Mouse (Mus musculus) adrenal gland, postnatal 14 days (tissue): ENCODE results near the gene 4933434E20Rik. TPM values are rescaled to one million over a fixed set of nuclear protein-coding genes. Genes with fewer than 3 reads are reported as not detected.

Experiments used
- DNase-seq: peaks from one replicate; pipeline ENCODE4 v3.0.0; 2021; ENCODE audit warnings: mixed read lengths
- total RNA-seq: library from RNA; stranded (reverse); gene quantifications from 2 replicates; pipeline ENCODE4 v1.2.3, GENCODE M21; 2021

4933434E20Rik gene
- total RNA-seq, 1 experiment from 2014 or later, result 76.3 TPM

GRCm38 (mm10) chr3:90080498-90080863 lies 29.0 kb downstream of the 4933434E20Rik start:
- no peak for DNase-seq

GRCm38 (mm10) chr3:90081365-90082240 lies 30.2 kb downstream of the 4933434E20Rik start:
- DNase-seq, result no peak

GRCm38 (mm10) chr3:90083034-90083433 lies 31.6 kb downstream of the 4933434E20Rik start:
- DNase-seq, result no peak

- DNase-seq, result no peak
These were observed 32.4 kb downstream of the 4933434E20Rik start for GRCm38 (mm10) chr3:90083698-90084324.

- DNase-seq, result no peak
These were observed 33.4 kb downstream of the 4933434E20Rik start for GRCm38 (mm10) chr3:90084790-90085189.

GRCm38 (mm10) chr3:90085281-90085680 lies 33.8 kb downstream of the 4933434E20Rik start:
- peak; percentile 54 for DNase-seq

- DNase-seq, result no peak
These were observed 34.6 kb downstream of the 4933434E20Rik start for GRCm38 (mm10) chr3:90086068-90086467.

GRCm38 (mm10) chr3:90088617-90089016 lies 37.2 kb downstream of the 4933434E20Rik start:
- DNase-seq, result no peak

- peak; percentile 45 for DNase-seq
These were observed 39.5 kb downstream of the 4933434E20Rik start for GRCm38 (mm10) chr3:90090892-90091291.

GRCm38 (mm10) chr3:90094453-90094852 lies 43.0 kb downstream of the 4933434E20Rik start:
- DNase-seq, result no peak

GRCm38 (mm10) chr3:90097928-90098327 lies 46.5 kb downstream of the 4933434E20Rik start:
- DNase-seq, result no peak

GRCm38 (mm10) chr3:90101010-90101409 lies 49.6 kb downstream of the 4933434E20Rik start:
- DNase-seq, result no peak

GRCm38 (mm10) chr3:90101673-90102072 lies 50.2 kb downstream of the 4933434E20Rik start:
- DNase-seq, result no peak

GRCm38 (mm10) chr3:90102239-90102638 lies 50.8 kb downstream of the 4933434E20Rik start:
- DNase-seq, result no peak

GRCm38 (mm10) chr3:90103176-90103575 lies 51.7 kb downstream of the 4933434E20Rik start:
- no peak for DNase-seq

GRCm38 (mm10) chr3:90103938-90104337 lies 52.5 kb downstream of the 4933434E20Rik start, which contains the start of gene Nup210l:
Nup210l (plus strand) TSS chr3:90104132.
- DNase-seq, result no peak

GRCm38 (mm10) chr3:90111706-90112105 lies 60.3 kb downstream of the 4933434E20Rik start:
- no peak for DNase-seq

GRCm38 (mm10) chr3:90114342-90114741 lies 62.9 kb downstream of the 4933434E20Rik start:
- DNase-seq, result peak; percentile 49

- peak; percentile 57 for DNase-seq
These were observed 64.1 kb downstream of the 4933434E20Rik start for GRCm38 (mm10) chr3:90115526-90115925.
